Mouse (Mus musculus) T-helper 17 cell (primary cell): ENCODE measurements around the gene Mrpl40.
"Not testable (repeated sequence)": the region's sequence is repeated elsewhere in the genome, so short reads cannot be mapped to it uniquely, and the experiment has no call there.

ENCODE experiments used
- in situ Hi-C, 2 experiments: fragments of 300-600 bp; cut with MboI, MseI; formaldehyde crosslinking; loops; 1 replicate in 1 of 2; 2 replicates in 1 of 2; pipeline ENCODE4 v1.15.1; 2025; ENCODE audit warnings: high pct_unique_total_duplicates in 2 of 2

Mrpl40 gene

DNA sequence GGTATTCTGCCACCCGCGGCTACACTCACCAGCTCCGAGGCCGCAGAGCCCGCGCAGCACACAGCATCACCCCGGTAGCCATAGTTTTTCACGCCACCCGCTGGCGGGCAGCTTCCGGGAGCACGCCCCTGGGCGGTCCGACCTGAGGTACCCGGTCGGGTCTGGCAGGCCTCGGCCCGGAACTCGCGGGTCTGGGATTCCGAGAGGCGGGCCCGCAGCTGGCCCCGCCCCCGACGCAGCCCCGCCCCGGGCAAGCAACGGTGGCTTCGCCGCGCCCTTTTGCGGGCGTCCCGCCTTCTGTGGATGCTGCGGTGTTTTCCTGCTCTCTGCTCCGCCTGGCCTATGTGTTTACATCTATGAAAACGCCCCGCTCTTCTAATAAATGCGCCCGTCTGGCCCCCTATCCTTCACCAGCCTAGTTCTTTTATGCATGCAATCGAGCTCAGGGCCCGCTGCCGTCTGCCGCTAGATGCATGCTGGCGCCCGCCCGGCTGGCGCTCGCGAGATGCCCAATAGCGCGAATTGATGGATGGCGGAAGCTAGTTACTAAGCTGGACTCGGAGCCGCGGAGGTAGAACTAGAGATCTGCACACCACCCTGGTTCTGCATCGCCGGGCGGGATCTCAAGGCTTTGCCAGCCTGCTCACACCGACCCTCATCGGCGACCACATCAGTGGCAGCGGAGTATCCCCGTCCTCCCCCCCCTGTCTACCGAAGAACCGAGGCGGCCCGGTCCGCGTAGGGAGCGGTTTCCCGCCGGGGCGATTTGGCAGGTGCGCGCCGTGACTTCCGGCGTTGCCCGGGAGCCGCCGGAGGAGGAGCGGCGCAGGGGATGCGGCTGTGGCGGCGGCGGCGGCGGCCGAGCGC is at the start of gene Mrpl40, which contains the start of gene Hira:
Gene Mrpl40, minus strand, starts transcription at position 421 of the 867 bp plus-strand sequence.
Gene Hira, plus strand, starts transcription at position 596 of the 867 bp plus-strand sequence.
- in situ Hi-C loops = loop anchor here in 1 of 2 experiments (5.0 kb wide), 1 partner anchor 64 kb away; the partner anchor contains the start of genes Cdc45 and Ufd1

DNA sequence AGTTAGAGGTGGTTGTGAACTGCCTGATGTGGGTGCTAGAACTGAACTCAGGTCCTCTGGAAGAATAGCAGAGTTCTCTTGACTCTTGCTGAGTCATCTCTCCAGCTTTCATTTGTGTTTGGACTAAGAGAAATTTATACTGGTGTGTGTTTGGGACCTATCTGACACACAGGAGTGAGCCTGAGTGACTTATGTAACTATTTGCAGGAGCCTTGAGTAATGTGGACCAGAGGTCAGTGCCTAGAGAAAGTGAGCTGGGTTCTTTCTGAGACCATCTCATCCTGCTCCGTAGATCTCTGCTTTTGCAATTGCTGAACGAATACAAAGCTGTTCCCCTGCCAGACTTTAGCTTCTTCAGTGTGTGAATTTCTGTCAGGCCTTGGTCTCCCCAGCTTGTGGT is 45.1 kb upstream of the Mrpl40 start:
- in situ Hi-C loops = no loop called here

DNA sequence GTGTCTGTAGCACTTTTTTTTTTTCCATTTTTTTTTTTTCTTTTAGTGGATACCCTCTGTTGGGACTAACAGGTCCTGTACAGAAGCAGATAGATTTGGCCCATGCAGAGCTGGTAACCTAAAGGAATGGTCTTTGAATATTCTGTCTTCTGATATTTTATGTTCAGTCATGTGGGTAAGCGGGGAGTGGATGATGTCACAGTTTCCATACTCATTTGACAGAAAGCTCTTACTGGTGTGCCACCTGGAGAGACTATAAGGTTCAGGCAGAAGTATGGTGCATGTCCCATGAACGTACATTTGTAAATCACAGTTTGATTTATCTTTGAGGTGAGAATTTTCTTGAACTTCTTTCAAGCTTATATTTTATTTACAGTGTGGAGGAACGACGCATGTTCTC is 39.4 kb upstream of the Mrpl40 start:
- in situ Hi-C loops = no loop called here

DNA sequence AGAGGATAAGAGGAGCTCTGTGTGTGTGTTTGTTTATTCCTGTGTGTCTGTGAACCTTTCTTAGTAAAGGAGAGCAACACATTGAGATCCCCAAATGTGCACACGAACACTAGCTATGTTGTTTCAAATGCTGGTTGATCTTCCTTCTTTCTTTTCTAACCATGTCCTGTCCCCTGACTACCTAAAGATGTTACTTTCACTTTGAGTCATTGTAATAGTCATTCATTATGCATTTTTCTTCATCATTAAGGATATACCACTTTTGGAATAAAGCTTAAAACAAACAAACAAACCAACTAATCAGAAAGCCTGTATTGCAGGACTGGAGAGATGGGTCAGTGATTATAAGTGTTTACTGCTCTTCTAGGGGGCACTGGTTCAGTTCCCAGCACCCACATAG is 29.0 kb upstream of the Mrpl40 start:
- in situ Hi-C loops = no loop called here

DNA sequence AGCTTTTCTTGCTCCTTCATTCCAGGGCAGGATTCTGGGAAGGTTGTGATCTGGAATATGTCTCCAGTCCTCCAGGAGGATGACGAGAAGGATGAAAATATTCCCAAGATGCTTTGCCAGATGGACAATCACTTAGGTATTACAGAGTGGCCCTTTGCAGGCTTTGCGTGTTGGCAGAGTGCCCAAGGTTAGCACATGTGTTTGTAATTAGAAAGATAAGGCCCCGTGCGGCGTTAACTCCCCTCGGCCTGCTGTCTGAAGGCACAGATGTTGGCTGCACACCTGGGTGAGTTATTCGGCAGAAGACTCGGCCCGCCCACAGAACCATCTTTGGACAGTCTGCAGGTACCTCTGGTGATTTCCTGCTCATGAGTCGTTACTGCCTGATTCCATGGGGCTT is 19.8 kb upstream of the Mrpl40 start:
- in situ Hi-C loops = no loop called here

DNA sequence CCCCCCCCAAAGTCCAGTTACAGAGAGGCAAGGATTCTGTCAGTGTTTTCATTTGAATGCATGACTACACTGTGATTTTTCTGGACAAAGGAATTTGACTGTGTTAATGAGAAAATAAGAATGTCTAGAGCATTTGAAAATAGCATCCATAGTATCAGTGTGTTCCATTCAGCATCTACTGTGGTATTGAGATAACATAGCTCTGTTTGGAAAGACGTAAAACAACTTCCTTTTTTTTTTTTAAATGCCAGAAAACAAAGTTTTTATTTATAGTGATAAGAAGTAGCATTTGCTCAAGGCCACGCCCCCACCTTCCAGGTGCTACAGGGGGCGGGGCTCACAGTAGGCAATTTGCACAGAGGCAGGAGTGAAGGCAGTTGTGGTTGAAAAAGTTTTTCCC is 18.6 kb upstream of the Mrpl40 start:
- in situ Hi-C loops = no loop called here

DNA sequence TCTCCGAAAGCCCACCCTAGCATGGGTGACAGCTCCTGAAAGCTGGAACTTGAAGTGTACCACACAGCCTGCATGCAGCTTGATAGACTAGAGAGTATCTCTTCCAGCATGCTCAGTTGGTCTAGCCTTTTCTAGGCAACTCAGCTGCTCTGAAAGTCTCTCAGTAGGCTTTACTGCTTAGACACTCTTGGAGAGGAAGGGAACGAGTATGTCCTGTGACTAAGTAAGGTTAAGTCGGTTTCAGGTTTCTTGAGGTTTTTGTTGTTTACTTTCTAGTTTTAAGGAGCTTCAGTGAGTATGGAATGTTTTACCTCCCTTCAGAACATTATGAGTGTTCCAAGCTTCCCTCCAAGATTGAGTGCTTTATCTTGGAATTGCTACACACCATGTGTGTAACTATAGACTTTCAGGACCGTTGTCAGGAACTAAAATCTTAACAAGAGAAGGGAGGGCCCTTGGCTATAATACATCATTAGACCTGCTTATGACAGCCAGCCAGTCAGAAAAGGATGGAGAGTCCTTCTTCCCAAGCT is 17.2 kb upstream of the Mrpl40 start:
- in situ Hi-C loops = no loop called here

DNA sequence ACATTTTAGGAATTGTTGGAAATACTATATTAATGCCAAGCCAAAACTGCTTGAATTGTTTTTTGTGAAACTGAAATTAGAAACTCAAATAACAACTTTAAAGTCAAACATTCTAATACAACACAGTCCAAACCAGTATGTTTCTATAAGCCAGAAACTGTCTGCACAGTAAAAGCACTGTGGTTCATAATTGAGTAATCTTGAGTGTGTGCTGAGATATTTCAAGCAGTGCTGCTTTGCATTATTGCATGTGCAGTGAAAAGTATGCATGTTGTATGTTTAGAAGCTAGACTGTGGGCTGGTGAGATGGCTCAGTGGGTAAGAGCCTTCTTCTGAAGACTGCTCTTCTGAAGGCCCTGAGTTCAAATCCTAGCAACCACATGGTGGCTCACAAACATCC is 7.4 kb upstream of the Mrpl40 start:
- in situ Hi-C loops = loop anchor here in 1 of 2 experiments (10.0 kb wide), 1 partner anchor 1091 kb away; no protein-coding TSS in a partner anchor

DNA sequence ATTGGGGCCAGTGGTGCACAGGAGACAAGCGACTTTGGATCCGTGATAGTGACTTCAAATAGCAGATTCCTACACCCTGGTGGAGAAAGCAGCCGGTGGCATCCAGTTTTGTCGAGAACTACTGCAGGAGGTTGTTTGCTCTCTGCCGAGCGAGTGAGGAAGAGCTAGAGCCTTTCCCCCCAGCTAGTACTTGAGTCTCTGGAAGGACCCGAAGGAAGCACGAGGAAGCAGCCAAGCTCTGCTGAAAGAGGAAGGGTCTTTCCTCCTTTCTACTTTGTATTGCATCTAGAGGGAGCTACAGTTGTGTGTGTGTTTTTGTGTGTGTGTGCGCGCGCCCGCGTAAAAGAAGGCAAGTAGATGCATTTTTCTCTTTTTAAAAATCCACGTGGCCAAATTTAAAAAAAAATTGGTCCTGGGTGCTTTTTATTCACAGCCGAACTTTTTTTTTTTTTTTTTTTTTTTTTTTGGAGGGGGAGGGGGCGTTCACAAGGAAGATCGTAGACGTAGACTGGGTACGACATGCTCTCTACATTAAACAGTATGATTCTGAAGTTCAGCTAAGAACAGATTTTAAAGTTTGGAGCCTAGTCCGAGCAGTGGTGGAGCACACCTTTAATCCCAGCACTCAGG is 1.5 kb upstream of the Mrpl40 start:
- in situ Hi-C loops = loop anchor here in 1 of 2 experiments (5.0 kb wide), 1 partner anchor 66 kb away; the partner anchor contains the start of genes Cdc45 and Ufd1

DNA sequence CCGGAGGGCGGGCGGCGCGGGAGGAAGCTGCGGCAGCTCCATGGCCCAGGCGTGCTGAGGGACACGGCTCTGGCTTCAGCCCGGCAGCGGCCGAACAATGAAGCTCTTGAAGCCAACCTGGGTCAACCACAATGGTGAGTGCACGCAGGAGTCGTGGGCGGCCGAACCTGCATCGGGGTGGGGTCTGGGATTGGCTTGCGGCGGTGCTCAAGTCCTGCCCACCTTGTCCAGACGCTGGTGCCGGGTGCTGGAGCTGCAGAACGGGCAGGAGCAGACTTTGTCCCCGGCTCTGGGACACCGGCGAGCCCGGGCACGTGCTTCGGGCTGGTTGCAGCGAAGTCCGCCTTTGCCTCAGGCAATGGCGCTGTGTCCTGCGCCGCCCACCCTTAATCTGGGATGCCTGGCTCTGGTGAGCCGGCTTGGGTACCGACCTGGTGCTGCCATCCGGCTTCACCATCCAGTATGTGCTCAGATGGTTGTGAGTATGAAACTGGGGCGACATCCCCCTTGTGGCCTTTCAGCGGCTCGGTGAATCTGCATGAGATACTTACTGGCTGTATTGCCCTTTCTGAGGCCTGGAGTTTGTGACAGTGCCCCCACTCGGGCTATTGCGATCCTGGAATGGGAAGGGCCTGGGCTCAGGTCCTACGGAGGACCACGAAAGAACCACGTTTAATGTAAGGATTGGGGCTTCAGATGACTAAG is 876 bp upstream of the Mrpl40 start:
- in situ Hi-C loops = loop anchor here in 1 of 2 experiments (5.0 kb wide), 1 partner anchor 65 kb away; the partner anchor contains the start of genes Cdc45 and Ufd1

DNA sequence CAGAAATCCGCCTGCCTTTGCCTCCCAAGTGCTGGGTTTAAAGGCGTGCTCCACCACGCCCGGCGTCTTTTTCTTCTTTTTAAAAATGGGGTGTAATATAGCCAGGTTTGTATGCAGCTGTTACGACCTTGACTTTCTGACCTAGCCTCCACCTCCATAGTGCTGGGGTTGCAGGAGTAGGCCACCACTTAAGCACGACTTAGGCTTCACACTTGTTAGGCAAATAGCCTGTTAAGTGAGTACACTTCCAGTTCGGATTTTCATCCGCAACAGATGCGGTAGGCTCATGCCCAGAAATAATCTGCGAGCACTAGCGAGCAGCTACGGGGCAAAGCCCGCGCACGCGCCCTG is 596 bp downstream of the Mrpl40 start:
- in situ Hi-C loops = loop anchor here in 1 of 2 experiments (5.0 kb wide), 1 partner anchor 64 kb away; the partner anchor contains the start of genes Cdc45 and Ufd1

DNA sequence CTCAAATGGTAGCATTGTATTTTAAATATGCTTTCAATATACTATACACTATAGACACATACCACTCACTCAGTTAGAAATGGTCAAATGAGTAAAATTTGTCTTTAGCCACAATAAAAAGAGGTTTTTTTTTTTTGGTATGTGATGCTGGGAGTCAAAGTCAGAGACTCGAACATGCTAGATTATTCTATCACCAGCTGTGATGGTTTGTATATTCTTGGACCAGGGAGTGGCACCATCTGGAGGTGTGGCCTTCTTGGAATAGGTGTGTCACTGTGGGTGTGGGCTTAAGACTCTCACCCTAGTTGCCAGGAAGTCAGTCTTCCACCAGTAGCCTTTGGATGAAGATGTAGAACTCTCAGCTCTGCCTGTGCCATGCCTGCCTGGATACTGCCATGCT is 6.2 kb downstream of the Mrpl40 start:
- in situ Hi-C loops = not testable (repeated sequence)

DNA sequence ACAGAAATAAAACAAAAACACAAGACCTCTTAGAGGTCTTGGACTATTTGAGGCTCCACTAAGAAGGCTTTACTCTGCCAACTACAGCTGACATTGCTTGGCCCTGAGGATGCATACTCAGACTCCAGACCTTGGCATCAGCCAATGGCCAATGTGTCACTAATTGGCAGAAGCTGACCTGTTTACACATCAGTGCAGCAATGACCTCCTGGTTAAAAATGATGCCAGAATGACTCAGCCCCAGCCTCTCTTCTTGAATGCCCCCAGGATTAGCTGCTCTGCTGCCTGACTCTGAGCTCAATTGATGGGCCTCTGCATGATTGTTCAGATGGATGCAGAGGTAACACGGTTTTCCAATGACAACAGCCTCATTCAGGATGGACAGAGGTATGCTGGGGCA is 16.5 kb downstream of the Mrpl40 start:
- in situ Hi-C loops = no loop called here

DNA sequence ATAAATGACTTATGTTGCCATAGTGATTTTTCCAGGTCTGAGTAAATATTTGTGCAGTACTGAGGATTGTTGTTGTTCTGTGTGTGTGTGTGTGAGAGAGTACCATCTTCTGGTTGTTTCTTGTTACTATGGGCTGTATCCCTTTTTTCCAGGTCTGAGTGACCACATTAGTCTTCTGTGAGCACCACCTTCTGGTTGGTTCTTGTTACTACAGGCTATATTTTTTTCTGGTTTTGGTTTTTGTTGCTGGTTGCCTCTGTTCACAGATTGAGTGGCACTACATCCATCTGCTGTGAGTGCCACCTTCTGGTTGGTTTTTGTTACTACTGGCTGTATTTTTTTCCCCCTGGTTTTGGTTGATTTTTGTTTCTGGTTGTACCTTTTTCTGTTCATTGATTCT is 18.1 kb downstream of the Mrpl40 start:
- in situ Hi-C loops = loop anchor here (5.0 to 10.0 kb wide), 2 partner anchors 164 to 166 kb away; no protein-coding TSS in a partner anchor

DNA sequence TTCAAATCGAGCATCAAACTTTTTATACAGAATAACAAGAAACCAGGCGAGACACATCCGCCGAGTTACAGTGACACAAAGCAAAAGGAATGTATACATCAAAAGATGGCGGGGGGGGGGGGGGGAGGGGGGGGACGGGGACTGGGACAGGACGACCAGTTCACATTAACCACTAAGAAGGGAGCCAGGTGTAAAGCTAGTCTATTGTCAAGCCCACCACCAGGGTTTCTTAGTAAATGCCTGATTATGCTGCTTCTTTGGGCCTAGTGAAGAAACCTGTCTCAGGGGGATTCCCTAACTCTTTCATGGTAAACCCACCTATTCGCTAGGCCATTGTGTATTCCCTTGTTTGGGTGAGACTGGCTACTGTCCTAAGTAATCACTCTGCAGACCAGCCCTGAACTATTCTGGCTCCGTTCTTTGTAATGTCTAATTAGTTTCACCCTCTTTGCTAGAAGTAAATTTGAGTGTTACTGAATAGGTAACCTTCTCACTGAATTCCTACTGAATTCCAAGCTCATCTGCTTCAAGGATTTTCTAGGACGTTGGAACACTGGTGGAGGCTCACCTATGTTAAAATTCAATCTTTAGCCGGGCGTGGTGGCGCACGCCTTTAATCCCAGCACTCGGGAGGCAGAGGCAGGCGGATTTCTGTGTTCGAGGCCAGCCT is 27.0 kb downstream of the Mrpl40 start:
- in situ Hi-C loops = loop anchor here in 1 of 2 experiments (10.0 kb wide), 1 partner anchor 155 kb away; no protein-coding TSS in a partner anchor

DNA sequence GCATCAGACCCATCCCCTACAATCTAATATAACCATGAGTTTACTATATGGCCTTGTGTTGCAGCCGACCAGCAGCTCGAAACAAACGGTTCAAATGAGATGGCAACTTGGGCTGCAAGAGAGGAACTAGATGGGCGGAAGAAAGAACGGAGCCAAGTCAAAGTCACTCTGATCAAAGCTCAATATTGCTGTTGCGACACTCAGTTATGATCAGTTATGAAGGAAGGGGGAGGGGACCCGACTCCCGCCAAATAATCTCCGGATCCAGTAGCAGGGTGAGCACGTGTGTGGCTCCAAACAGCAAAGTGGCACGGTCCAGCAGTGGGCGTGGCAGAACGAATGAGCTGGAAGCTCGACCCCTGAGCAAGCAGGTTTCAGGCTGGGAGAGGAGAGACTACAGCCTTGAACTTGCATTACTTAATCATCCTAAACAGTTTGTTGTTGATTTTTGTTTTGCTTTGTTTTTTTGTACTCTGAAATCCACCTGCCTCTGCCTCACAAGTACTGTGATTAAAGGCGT is 30.3 kb downstream of the Mrpl40 start:
- in situ Hi-C loops = no loop called here

DNA sequence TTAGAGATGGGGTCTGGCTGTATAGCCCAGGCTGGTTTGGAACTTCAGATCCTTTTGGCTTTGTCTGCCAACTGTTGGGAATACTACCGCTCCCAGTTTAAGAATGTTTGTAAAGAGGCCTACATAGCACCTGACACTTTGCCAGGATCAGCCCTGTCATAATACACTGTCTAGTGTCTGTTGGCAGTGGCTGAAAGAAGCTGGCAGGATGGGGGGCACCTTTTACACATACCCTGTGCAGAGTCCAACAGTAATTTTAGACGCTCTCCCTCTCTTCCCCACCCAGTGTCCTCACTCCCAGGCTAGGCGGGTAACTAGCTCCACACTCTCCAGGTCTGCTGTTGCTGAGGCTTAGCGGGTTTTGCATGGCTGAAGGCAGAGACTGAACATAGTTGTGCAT is 38.3 kb downstream of the Mrpl40 start:
- in situ Hi-C loops = no loop called here

DNA sequence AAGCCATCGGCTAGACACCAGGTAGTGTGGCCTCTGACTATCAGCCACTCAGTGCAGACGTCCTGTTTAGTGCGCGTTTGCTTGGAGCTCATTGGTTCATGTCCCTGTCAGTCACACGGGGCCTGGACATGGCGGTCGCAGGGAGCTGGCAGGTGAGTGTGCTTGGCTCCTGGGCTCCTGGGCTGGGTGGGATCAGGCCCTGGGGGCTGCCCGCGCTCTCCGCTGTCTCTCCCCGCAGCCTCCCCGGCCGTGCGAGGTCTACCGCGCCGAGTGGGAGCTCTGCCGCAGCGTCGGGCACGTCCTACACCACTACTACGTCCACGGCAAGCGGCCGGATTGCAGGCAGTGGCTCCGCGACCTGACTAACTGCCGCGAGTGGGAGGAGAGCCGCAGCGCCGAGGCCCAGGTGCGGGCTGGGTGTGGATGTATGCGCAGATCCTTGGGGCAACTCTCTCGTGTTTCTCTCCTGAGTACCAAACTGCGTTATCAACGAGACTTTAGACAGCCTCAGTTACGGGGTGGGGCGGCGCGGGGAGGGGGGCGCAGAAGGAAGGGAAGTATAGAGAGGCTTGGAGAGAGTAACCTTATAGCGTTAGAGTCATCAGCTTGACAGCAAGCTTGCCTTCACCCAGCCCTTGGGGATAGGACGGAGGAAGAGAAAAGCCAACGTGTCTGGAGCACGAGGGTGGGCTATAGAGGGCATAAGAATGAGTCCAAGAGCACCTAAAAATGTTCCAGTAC is 40.0 kb downstream of the Mrpl40 start, which contains the start of the genes 2510002D24Rik and Gm28539:
Gene 2510002D24Rik, plus strand, starts transcription at position 111 of the 741 bp plus-strand sequence.
Gene Gm28539, plus strand, starts transcription at position 117 of the 741 bp plus-strand sequence.
- in situ Hi-C loops = no loop called here

DNA sequence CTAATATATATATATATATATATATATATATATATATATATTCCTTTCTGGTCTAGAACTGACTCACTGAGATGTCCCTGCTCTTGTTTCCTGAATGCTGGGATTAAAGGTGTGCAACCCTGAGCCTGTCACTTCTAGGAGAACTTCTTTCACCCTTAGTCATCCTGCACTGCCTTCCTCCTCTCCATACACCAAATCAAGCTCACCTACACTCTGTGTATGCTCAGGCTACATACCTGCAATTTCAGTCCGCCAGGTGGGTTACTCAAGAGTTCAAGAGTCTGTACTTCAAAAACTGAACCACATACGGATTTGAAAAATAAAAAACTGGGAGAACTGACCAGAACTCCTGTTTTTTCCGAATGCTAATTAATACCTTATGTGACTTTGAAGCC is 40.6 kb downstream of the Mrpl40 start:
- in situ Hi-C loops = no loop called here

DNA sequence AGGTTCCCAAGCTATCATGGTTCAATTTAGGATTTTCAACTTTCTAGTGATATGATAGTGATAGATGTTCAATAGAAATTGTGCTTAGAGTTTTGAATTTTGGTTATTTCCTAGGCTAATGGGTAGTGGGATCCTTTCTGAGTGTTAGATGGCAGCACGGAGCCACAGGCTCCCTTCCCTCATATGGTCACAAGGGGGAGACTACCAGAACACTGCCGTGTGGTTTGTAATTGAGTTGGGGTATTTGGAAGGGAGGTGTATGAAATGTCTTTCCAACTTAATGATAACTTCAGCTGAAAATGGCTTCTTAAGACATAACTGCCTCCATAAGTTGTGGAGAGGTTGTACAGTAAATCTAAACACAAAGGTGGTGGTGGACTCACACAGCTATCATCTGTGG is 43.2 kb downstream of the Mrpl40 start:
- in situ Hi-C loops = no loop called here
